Mouse (Mus musculus): ENCODE results near the gene Syn3. TPM values are rescaled to one million over a fixed set of nuclear protein-coding genes. Genes with fewer than 3 reads are reported as not detected.

Syn3 gene
- polyA plus RNA-seq, 1 experiment from 2014 or later, result 44.1 TPM

DNA sequence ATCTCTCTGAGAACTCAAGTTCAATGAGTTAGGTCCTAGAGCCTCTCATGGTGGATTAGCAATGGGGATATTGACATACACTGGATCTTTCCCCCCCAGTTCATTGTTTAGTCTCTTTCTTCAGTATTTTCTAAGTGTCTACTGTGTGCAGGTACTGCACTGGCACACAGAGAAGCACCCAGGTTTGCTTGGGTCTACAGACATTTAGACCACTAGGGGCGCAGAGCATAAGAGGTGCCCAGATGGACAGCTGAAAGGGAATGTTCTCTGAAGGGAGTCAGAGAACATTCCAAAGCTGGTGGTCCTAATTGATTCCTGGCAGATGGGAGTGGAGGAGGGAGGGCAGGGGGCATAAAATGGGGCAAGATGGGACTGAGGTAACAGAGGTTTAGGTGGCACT is 204.8 kb downstream of the Syn3 start:
- Histone ChIP-seq H3K4me1 (ENCODE audit: control insufficient read depth, insufficient read depth, low read length) (peaks cover 5% of the 10 kb centered on the region; the same call in 1 of the 2 replicates), H3K4me2 (ENCODE audit: low read depth, low read length) (no peak overlapping the region), H3K4me3 (ENCODE audit: low read depth, low read length) (no peak overlapping the region), H3K9ac (replicated peaks; ENCODE audit: low read depth, low read length) (no peak overlapping the region), H3K27ac (ENCODE audit: low read depth, low read length) (no peak overlapping the region), H3K27me3 (ENCODE audit: control insufficient read depth, insufficient read depth, low read length) (no peaks in the 10 kb centered on the region), H3K36me3 (ENCODE audit: control insufficient read depth, insufficient read depth, low read length) (no peaks in the 10 kb centered on the region), H3K9me3 (ENCODE audit: control insufficient read depth, low read length) (no peaks in the 10 kb centered on the region)
- ATAC-seq (ENCODE audit: low read depth), result no peak
- 83% methylated on average over 1 of the region's 1 CpGs for WGBS

DNA sequence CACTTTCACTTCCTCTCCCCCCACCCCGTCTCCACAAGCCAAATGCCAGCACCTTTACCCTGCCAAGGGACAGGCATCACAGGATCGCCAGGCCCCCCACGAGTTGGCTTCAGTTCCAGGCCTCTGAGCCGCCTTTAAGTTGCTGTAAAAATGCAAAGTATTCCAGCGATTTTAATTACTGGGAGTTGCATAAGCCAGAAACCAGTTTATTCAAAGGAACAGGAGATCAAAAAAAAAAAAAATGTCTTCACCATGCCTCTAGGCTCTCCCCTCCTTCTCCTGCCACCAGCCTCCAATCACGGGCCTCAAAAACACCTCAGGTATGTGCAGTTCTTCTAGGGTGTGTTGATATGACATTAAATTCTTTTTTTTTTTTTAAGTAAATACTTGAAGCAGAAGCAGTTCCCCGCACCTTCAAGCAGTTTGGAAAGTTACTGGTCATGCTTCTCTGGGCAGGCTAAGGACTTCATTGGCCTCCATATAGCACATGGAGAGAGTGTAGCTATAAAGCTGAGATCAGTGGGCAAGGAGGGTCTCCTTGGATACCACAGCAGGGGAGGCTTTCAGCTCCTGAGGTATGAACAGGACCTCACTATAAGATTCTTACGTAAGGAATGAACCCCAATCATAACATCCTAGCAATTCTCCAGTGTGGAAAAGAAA is 208.5 kb downstream of the Syn3 start:
- no peaks in the 10 kb centered on the region for H3K4me1 ChIP-seq (ENCODE audit: control insufficient read depth, insufficient read depth, low read length)
- H3K4me2 ChIP-seq (ENCODE audit: low read depth, low read length), result no peak overlapping the region
- WGBS, result 85% methylated on average over 8 of the region's 8 CpGs
- no peak overlapping the region for H3K9ac ChIP-seq (replicated peaks; ENCODE audit: low read depth, low read length)
- H3K9me3 ChIP-seq (ENCODE audit: control insufficient read depth, low read length), result no peaks in the 10 kb centered on the region
- H3K36me3 ChIP-seq (ENCODE audit: control insufficient read depth, insufficient read depth, low read length), result no peaks in the 10 kb centered on the region
- no peak overlapping the region for H3K27ac ChIP-seq (ENCODE audit: low read depth, low read length)
- ATAC-seq (ENCODE audit: low read depth), result no peak
- H3K27me3 ChIP-seq (ENCODE audit: control insufficient read depth, insufficient read depth, low read length), result no peaks in the 10 kb centered on the region
- H3K4me3 ChIP-seq (ENCODE audit: low read depth, low read length), result no peak overlapping the region

- ATAC-seq (ENCODE audit: low read depth), result no peak
- no peaks in the 10 kb centered on the region for H3K36me3 ChIP-seq (ENCODE audit: control insufficient read depth, insufficient read depth, low read length)
- H3K9ac ChIP-seq (replicated peaks; ENCODE audit: low read depth, low read length), result no peak overlapping the region
- WGBS, result 94% methylated on average over 7 of the region's 7 CpGs
- H3K4me1 ChIP-seq (ENCODE audit: control insufficient read depth, insufficient read depth, low read length), result no peaks in the 10 kb centered on the region
- no peak overlapping the region for H3K4me2 ChIP-seq (ENCODE audit: low read depth, low read length)
- H3K4me3 ChIP-seq (ENCODE audit: low read depth, low read length), result no peak overlapping the region
- no peaks in the 10 kb centered on the region for H3K27me3 ChIP-seq (ENCODE audit: control insufficient read depth, insufficient read depth, low read length)
- no peaks in the 10 kb centered on the region for H3K9me3 ChIP-seq (ENCODE audit: control insufficient read depth, low read length)
- no peak overlapping the region for H3K27ac ChIP-seq (ENCODE audit: low read depth, low read length)
Measured at GRCm38 (mm10) chr10:86286508-86286907, 212.2 kb downstream of the Syn3 start.

GRCm38 (mm10) chr10:86281238-86281637 is 217.5 kb downstream of the Syn3 start:
- Histone ChIP-seq H3K4me3 (ENCODE audit: low read depth, low read length) (no peak overlapping the region), H3K4me1 (ENCODE audit: control insufficient read depth, insufficient read depth, low read length) (no peaks in the 10 kb centered on the region), H3K4me2 (ENCODE audit: low read depth, low read length) (no peak overlapping the region), H3K27ac (ENCODE audit: low read depth, low read length) (no peak overlapping the region), H3K27me3 (ENCODE audit: control insufficient read depth, insufficient read depth, low read length) (no peaks in the 10 kb centered on the region), H3K36me3 (ENCODE audit: control insufficient read depth, insufficient read depth, low read length) (no peaks in the 10 kb centered on the region), H3K9me3 (ENCODE audit: control insufficient read depth, low read length) (no peaks in the 10 kb centered on the region), H3K9ac (replicated peaks; ENCODE audit: low read depth, low read length) (no peak overlapping the region)
- 93% methylated on average over 8 of the region's 8 CpGs for WGBS
- no peak for ATAC-seq (ENCODE audit: low read depth)

DNA sequence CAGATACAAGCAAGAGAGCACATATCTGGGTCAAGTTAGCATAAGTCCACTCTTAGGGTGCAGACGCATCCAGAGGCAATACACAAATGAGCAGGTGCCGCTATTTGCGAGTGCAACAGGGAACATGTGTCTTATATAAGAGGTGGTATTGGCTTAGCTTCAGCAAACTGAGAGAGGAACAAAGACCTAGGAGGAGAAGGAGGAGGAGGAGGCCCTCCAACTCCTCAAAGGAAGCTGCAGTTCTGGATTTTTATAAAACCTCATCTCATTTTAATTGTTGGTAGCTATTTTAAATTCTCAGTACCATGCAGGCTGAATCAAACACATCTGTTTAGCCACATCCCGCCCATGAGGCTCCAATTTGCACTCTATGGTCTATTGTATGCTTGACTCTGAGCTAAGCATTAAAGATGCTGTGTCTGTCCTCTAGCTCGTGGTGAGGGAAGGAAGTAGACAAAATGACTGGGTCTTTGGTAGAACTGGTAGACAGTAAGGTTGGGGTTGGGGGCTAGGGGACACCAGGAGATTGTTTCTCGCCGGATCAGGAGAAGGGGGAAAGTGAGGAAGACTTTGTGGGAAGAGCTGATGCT is 219.0 kb downstream of the Syn3 start:
- 86% methylated on average over 7 of the region's 7 CpGs for WGBS
- H3K27ac ChIP-seq (ENCODE audit: low read depth, low read length), result no peak overlapping the region

DNA sequence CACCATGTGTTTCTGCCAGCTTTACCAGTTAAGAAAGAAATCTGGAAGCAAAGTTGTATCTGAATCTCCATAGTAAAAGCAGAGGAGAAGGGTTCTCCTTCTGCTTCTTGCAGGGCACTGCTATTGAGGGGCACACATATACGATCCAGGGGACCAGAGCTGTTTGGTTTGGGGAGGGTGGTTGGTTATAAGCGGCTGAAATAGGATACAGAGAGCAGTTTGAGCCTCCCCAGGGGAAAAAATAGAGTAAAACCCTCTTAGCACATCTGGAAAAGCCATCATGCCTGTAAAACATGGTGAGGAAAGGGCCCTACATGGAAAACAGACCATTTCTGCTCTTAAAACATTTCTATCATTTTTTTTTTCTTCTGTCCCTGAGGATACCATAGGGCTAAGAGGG is 220.2 kb downstream of the Syn3 start:
- H3K9ac ChIP-seq (replicated peaks; ENCODE audit: low read depth, low read length), result no peak overlapping the region
- H3K4me2 ChIP-seq (ENCODE audit: low read depth, low read length), result no peak overlapping the region
- no peaks in the 10 kb centered on the region for H3K27me3 ChIP-seq (ENCODE audit: control insufficient read depth, insufficient read depth, low read length)
- no peak for ATAC-seq (ENCODE audit: low read depth)
- no peak overlapping the region for H3K27ac ChIP-seq (ENCODE audit: low read depth, low read length)
- WGBS, result 82% methylated on average over 2 of the region's 2 CpGs
- H3K4me1 ChIP-seq (ENCODE audit: control insufficient read depth, insufficient read depth, low read length), result no peaks in the 10 kb centered on the region
- no peaks in the 10 kb centered on the region for H3K36me3 ChIP-seq (ENCODE audit: control insufficient read depth, insufficient read depth, low read length)
- no peaks in the 10 kb centered on the region for H3K9me3 ChIP-seq (ENCODE audit: control insufficient read depth, low read length)
- no peak overlapping the region for H3K4me3 ChIP-seq (ENCODE audit: low read depth, low read length)

More for the DNA sequence above, 219.0 kb downstream of the Syn3 start:
- no peak for ATAC-seq (ENCODE audit: low read depth)
- Histone ChIP-seq H3K27me3 (ENCODE audit: control insufficient read depth, insufficient read depth, low read length) (no peaks in the 10 kb centered on the region), H3K4me1 (ENCODE audit: control insufficient read depth, insufficient read depth, low read length) (no peaks in the 10 kb centered on the region), H3K9me3 (ENCODE audit: control insufficient read depth, low read length) (no peaks in the 10 kb centered on the region), H3K36me3 (ENCODE audit: control insufficient read depth, insufficient read depth, low read length) (no peaks in the 10 kb centered on the region), H3K9ac (replicated peaks; ENCODE audit: low read depth, low read length) (no peak overlapping the region), H3K4me3 (ENCODE audit: low read depth, low read length) (no peak overlapping the region), H3K4me2 (ENCODE audit: low read depth, low read length) (no peak overlapping the region)

DNA sequence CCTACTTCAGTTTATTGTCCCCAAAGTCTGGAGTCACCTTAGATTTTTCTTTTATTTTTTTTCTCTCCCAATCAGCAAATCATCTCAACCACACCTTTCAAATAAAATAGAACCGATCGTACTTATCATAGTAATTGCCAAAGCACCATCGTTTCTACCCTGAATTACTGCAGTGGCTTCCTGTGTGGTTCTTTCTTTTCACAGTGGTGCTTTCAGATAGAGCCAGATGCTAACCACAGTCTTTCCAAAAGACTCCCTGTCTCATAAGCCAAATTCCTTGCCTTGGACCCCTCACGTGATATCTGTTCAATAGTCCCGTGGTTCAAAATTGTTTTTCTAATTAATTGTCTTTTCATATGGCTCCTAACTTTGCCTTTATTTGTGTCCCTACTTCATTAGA is 221.4 kb downstream of the Syn3 start:
- Histone ChIP-seq H3K27ac (ENCODE audit: low read depth, low read length) (no peak overlapping the region), H3K4me1 (ENCODE audit: control insufficient read depth, insufficient read depth, low read length) (no peaks in the 10 kb centered on the region), H3K4me3 (ENCODE audit: low read depth, low read length) (no peak overlapping the region), H3K4me2 (ENCODE audit: low read depth, low read length) (no peak overlapping the region), H3K27me3 (ENCODE audit: control insufficient read depth, insufficient read depth, low read length) (no peaks in the 10 kb centered on the region), H3K9me3 (ENCODE audit: control insufficient read depth, low read length) (no peaks in the 10 kb centered on the region), H3K9ac (replicated peaks; ENCODE audit: low read depth, low read length) (no peak overlapping the region), H3K36me3 (ENCODE audit: control insufficient read depth, insufficient read depth, low read length) (no peaks in the 10 kb centered on the region)
- no peak for ATAC-seq (ENCODE audit: low read depth)
- 88% methylated on average over 5 of the region's 5 CpGs for WGBS

- H3K27me3 ChIP-seq (ENCODE audit: control insufficient read depth, insufficient read depth, low read length), result no peaks in the 10 kb centered on the region
- H3K9me3 ChIP-seq (ENCODE audit: control insufficient read depth, low read length), result no peaks in the 10 kb centered on the region
- WGBS, result 86% methylated on average over 5 of the region's 5 CpGs
- no peak overlapping the region for H3K9ac ChIP-seq (replicated peaks; ENCODE audit: low read depth, low read length)
- H3K4me2 ChIP-seq (ENCODE audit: low read depth, low read length), result no peak overlapping the region
- no peak for ATAC-seq (ENCODE audit: low read depth)
- H3K36me3 ChIP-seq (ENCODE audit: control insufficient read depth, insufficient read depth, low read length), result no peaks in the 10 kb centered on the region
- no peaks in the 10 kb centered on the region for H3K4me1 ChIP-seq (ENCODE audit: control insufficient read depth, insufficient read depth, low read length)
- H3K27ac ChIP-seq (ENCODE audit: low read depth, low read length), result no peak overlapping the region
- no peak overlapping the region for H3K4me3 ChIP-seq (ENCODE audit: low read depth, low read length)
Measured at GRCm38 (mm10) chr10:86275585-86275984, 223.1 kb downstream of the Syn3 start.

DNA sequence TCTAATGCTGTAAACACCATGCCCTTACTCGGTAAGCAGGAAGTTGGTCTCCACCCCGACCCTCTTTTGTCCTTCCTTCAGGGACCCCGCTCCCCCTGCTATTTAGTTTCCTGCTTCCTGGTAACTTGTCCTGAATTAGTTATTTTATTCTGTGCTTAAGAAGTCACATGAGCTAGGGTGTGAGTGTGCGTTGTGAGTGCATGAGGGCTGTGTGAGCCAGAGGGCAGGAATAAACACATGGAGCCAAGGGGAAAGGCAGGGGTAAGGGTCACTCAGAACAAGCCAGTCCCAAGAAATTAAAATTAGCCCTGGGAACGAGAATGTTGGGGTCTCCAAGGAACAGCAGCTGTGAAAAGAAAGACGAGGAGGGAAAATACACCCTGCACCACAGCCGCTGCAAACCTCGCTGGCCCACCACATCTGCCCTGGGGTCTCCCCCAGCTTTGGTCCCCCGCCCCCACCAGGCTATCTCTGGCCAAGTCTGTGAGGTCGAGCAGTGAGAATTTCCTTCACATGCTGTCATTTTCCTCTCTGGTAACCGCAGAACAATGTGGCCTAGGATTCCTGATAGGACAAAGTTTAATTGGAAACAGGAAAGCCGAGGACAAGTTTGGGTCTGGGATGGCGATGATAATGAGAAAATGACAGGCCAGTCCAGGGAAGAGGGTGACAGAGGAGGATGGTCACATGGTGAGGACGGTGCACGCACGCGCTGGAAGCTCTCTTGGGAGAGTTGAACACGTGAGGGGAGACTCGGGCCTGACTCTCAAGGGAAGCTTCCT is 225.1 kb downstream of the Syn3 start:
- Histone ChIP-seq H3K9ac (replicated peaks; ENCODE audit: low read depth, low read length) (no peak overlapping the region), H3K36me3 (ENCODE audit: control insufficient read depth, insufficient read depth, low read length) (no peaks in the 10 kb centered on the region), H3K4me1 (ENCODE audit: control insufficient read depth, insufficient read depth, low read length) (no peaks in the 10 kb centered on the region), H3K27ac (ENCODE audit: low read depth, low read length) (no peak overlapping the region), H3K27me3 (ENCODE audit: control insufficient read depth, insufficient read depth, low read length) (no peaks in the 10 kb centered on the region), H3K4me3 (ENCODE audit: low read depth, low read length) (no peak overlapping the region), H3K4me2 (ENCODE audit: low read depth, low read length) (no peak overlapping the region), H3K9me3 (ENCODE audit: control insufficient read depth, low read length) (no peaks in the 10 kb centered on the region)
- WGBS, result 79% methylated on average over 19 of the region's 19 CpGs
- ATAC-seq (ENCODE audit: low read depth), result no peak
